Comparison of ENCODE assay signal across 35 mouse cellular contexts in the genomic region with DNA sequence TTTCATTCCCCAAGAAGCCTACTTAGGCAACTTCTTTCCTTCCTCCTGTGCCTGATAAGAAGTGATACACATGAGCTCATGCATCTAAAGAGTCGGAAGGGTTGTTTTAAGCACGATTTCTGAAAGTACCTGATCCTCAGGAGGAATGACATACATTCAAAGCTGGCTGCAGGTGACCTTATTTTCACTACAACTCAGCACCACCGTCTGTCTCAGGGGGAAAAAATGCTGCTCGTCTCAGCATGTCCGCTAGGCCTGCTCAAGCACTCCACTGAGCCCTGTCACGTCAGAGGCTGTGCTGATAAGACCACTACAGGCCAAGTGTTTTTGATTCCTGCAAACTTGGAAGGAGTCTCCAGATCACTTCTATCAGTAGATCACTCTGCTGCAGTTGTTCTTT. TPM values are rescaled to one million over a fixed set of nuclear protein-coding genes. Genes with fewer than 3 reads are reported as not detected.
A peak's percentile ranks its signal among the peaks of the same experiment; 100 is the strongest.
DNase-seq lines count a peak whose midpoint lies in the region; ATAC-seq lines count a peak whose summit lies in the region.
"Had no signal": no experiment of that assay in that cellular context is flagged by ENCODE, and none has a peak within 500 bp of the region (broad histone marks: within the 10 kb centered on the region; RNA-seq: fewer than 3 reads in every experiment).

No protein-coding gene starts in this region.

- WGBS in heart, embryonic 12.5 days = 14% methylated on average over 6 of the region's 6 CpGs

- peaks cover 64% of the 10 kb centered on the region for H3K4me1 ChIP-seq in heart, embryonic 12.5 days (replicated peaks)
- peaks cover 86% of the 10 kb centered on the region for H3K4me1 ChIP-seq in megakaryocyte, embryonic 14.5 days

- no peak overlapping the region; the same call in 1 of the 2 replicates for H3K9ac ChIP-seq in heart, embryonic 12.5 days
- H3K9ac ChIP-seq: embryonic facial prominence, embryonic 12.5 days; forebrain, embryonic 15.5 days; hindbrain, embryonic 12.5 days; limb, embryonic 15.5 days; neural tube, embryonic 15.5 days; stomach, embryonic 15.5 days had no signal

- no peak overlapping the region for H3K27ac ChIP-seq in heart, embryonic 12.5 days (ENCODE audit: poor library complexity, severe bottlenecking)
- H3K27ac ChIP-seq: embryonic facial prominence, embryonic 12.5 days; forebrain, embryonic 15.5 days; gastrocnemius, adult 2 months; hindbrain, embryonic 12.5 days; hindbrain, postnatal 0 days; kidney, postnatal 0 days; limb, embryonic 10.5 days; limb, embryonic 15.5 days; neural tube, embryonic 15.5 days; stomach, embryonic 15.5 days had no signal

- H3K4me2 ChIP-seq in heart, embryonic 12.5 days = peak overlapping the region; percentile 19; the same call in 1 of the 2 replicates
- H3K4me2 ChIP-seq: embryonic facial prominence, embryonic 12.5 days; forebrain, embryonic 15.5 days; hindbrain, embryonic 12.5 days; limb, embryonic 15.5 days; neural tube, embryonic 15.5 days; stomach, embryonic 15.5 days had no signal

- intact Hi-C loops in left cerebral cortex, postnatal 4 days (cut with DNase I) = no loop called here

- no peaks in the 10 kb centered on the region for H3K36me3 ChIP-seq in heart, embryonic 12.5 days
- peaks cover 23% of the 10 kb centered on the region for H3K36me3 ChIP-seq in megakaryocyte, embryonic 14.5 days (replicated peaks; ENCODE audit: low read length)
- H3K36me3 ChIP-seq: embryonic facial prominence, embryonic 12.5 days; forebrain, embryonic 15.5 days; hindbrain, embryonic 12.5 days; neural tube, embryonic 15.5 days; stomach, embryonic 15.5 days had no signal

- no peaks in the 10 kb centered on the region for H3K27me3 ChIP-seq in heart, embryonic 12.5 days (replicated peaks)
- H3K27me3 ChIP-seq in megakaryocyte, embryonic 14.5 days (replicated peaks) = no peaks in the 10 kb centered on the region
- H3K27me3 ChIP-seq: embryonic facial prominence, embryonic 12.5 days; forebrain, embryonic 15.5 days; hindbrain, embryonic 12.5 days; limb, embryonic 15.5 days; neural tube, embryonic 15.5 days; stomach, embryonic 15.5 days had no signal

- DNase-seq in heart, adult 8-10 months (ENCODE audit: low spot score) = no peak
- DNase-seq in urinary bladder, adult 18-20 months (ENCODE audit: low spot score in 2 of 2) = peak; percentile 30 to 50
- DNase-seq in urinary bladder, adult 2 months (ENCODE audit: low spot score) = no peak
- peak; percentile 26 for DNase-seq in brain, adult 2 months (ENCODE audit: low read depth, low spot score)
- no peak for DNase-seq in left cerebral cortex, postnatal 4 days
- DNase-seq in embryo, embryonic 9.5 days (ENCODE audit: extremely low spot score) = no peak
- DNase-seq: adrenal gland, postnatal 10 days; B cell, adult 2 months; cerebellum, adult 18-20 months; cerebellum, postnatal 14 days; gastrocnemius, adult 2 months; gastrocnemius, postnatal 36 days; heart, adult 18-20 months; kidney, adult 8-10 months; kidney, postnatal 4 days; layer of hippocampus, postnatal 36 days; midbrain, embryonic 14.5 days; retina, postnatal 1 day; right cerebral cortex, postnatal 14 days had no signal

- no peaks in the 10 kb centered on the region for H3K9me3 ChIP-seq in heart, embryonic 12.5 days (replicated peaks)
- no peaks in the 10 kb centered on the region for H3K9me3 ChIP-seq in megakaryocyte, embryonic 14.5 days
- H3K9me3 ChIP-seq: embryonic facial prominence, embryonic 12.5 days; forebrain, embryonic 15.5 days; hindbrain, embryonic 12.5 days; limb, embryonic 10.5 days; limb, embryonic 15.5 days; neural tube, embryonic 15.5 days; stomach, embryonic 15.5 days had no signal

- no peak overlapping the region for H3K4me3 ChIP-seq in heart, embryonic 12.5 days
- peak overlapping the region; percentile 43 for H3K4me3 ChIP-seq in megakaryocyte, embryonic 14.5 days (replicated peaks)
- H3K4me3 ChIP-seq: embryonic facial prominence, embryonic 12.5 days; forebrain, embryonic 15.5 days; gastrocnemius, adult 2 months; hindbrain, embryonic 12.5 days; limb, embryonic 10.5 days; limb, embryonic 15.5 days; neural tube, embryonic 15.5 days; stomach, embryonic 15.5 days had no signal

- no peak for ATAC-seq in heart, embryonic 12.5 days (ENCODE audit: insufficient number of reproducible peaks, low FRiP score)
- ATAC-seq: forebrain, embryonic 15.5 days; hindbrain, postnatal 0 days; intestine, embryonic 16.5 days had no signal

RNA-seq across cellular contexts. Expression of gene Usp31, which starts 5.1 kb away (rescaled TPM):
- 1.9 and 2.4 TPM in 2 replicates for polyA plus RNA-seq in heart, embryonic 12.5 days (2016; fragmentation: Nextera tagmentation; extraction: Ambion mirVana)
- 10 to 100 TPM in 2 of 4 experiments, 1 to 10 TPM in 2; 8.8 to 11.3 (median 10.2) TPM for total RNA-seq in heart, adult 8-10 months (2022)
- 6.5 and 6.8 TPM in 2 replicates for polyA plus RNA-seq in urinary bladder, adult 2 months (2012; rRNA removed)
- 0.20 and 0.89 TPM in 2 replicates for polyA plus RNA-seq in megakaryocyte, embryonic 14.5 days (2012; ENCODE audit: insufficient read depth, low replicate concordance)
- 10 to 100 TPM; 36.3 to 38.1 TPM for total RNA-seq in left cerebral cortex, postnatal 4 days (2021)

RNA-seq across cellular contexts. Expression of gene Scnn1g, which starts 32.3 kb away (rescaled TPM):
- polyA plus RNA-seq in heart, embryonic 12.5 days (2016; fragmentation: Nextera tagmentation; extraction: Ambion mirVana) = not detected in 2 replicates
- total RNA-seq in heart, adult 8-10 months (2022) = not detected
- 33.9 and 35.3 TPM in 2 replicates for polyA plus RNA-seq in urinary bladder, adult 2 months (2012; rRNA removed)
- polyA plus RNA-seq in megakaryocyte, embryonic 14.5 days (2012; ENCODE audit: insufficient read depth, low replicate concordance) = 0.15 TPM in 1 of 2 replicates, not detected in the other
- not detected for total RNA-seq in left cerebral cortex, postnatal 4 days (2021)
- total RNA-seq: ES-E14; gastrocnemius, adult 2 months; gastrocnemius, postnatal 36 days; heart, adult 18-20 months; heart, postnatal 25 days had no signal
- polyA plus RNA-seq: forebrain, embryonic 15.5 days; heart, embryonic 14.5 days; limb, embryonic 10.5 days; liver, embryonic 16.5 days; midbrain, embryonic 14.5 days; neural tube, embryonic 15.5 days had no signal

Comparison
In these comparisons a context has a peak if more than half of its experiments do, and no peak if none do; other contexts are left out.
1. DNase-seq: peak in urinary bladder, adult 18-20 months (2 of 2) and brain, adult 2 months (single experiment); none in heart, adult 8-10 months (single experiment), urinary bladder, adult 2 months (single experiment), left cerebral cortex, postnatal 4 days (single experiment) and embryo, embryonic 9.5 days (single experiment).
2. RNA of gene Scnn1g, which starts 32.3 kb away (polyA plus RNA-seq): 33.9 to 35.3 TPM in urinary bladder, adult 2 months; 0.15 TPM in megakaryocyte, embryonic 14.5 days and not detected in heart, embryonic 12.5 days; every median in the first group is over 10 times any median in the second.